Mouse (Mus musculus) heart, adult 2 months (tissue): ENCODE data around the gene Fopnl. TPM values are rescaled to one million over a fixed set of nuclear protein-coding genes. Genes with fewer than 3 reads are reported as not detected.

ENCODE experiments used
- DNase-seq, 2 experiments: peaks; one replicate each; pipeline ENCODE4 v3.0.0; 2021
- H3K27ac ChIP-seq: fragments of 200-600 bp; 2 replicates; pipeline ENCODE4 v1.8.1; 2022
- H3K27me3 ChIP-seq: fragments of 200-500 bp; 2 replicates; pipeline ENCODE4 v1.6.1; 2012; ENCODE audit warnings: mild to moderate bottlenecking, low read length, inconsistent platforms, mixed read lengths; ENCODE audit not compliant: control insufficient read depth, insufficient read depth
- H3K36me3 ChIP-seq: fragments of 200-500 bp; 2 replicates; pipeline ENCODE4 v1.6.1; 2012; ENCODE audit warnings: low read length, inconsistent platforms; ENCODE audit not compliant: control insufficient read depth, insufficient read depth
- H3K4me1 ChIP-seq: fragments of 200-500 bp; 2 replicates; pipeline ENCODE4 v1.6.1; 2011; ENCODE audit warnings: low read length; ENCODE audit not compliant: control insufficient read depth, insufficient read depth
- H3K4me3 ChIP-seq: fragments of 200-600 bp; 2 replicates; pipeline ENCODE4 v1.8.1; 2022
- H3K79me2 ChIP-seq: fragments of 200-500 bp; replicated peaks from 2 replicates; pipeline ENCODE4 v1.6.1; 2012; ENCODE audit warnings: mild to moderate bottlenecking, inconsistent platforms, low read length, moderate library complexity, mixed read lengths; ENCODE audit not compliant: control insufficient read depth, insufficient read depth
- H3K9ac ChIP-seq: fragments of 200-500 bp; 2 replicates; pipeline ENCODE4 v1.6.1; 2012; ENCODE audit warnings: low read depth, mild to moderate bottlenecking, control low read depth, inconsistent platforms, low read length, mixed read lengths
- CTCF ChIP-seq: fragments of 200-600 bp; IDR thresholded peaks from 2 replicates; pipeline ENCODE4 v1.8.1; 2022; ENCODE audit warnings: antibody characterized with exemption, mild to moderate bottlenecking, moderate library complexity
- EP300 ChIP-seq: fragments of 200-500 bp; IDR thresholded peaks from 2 replicates; pipeline ENCODE4 v1.6.1; 2011; ENCODE audit warnings: low read depth, low read length, control low read depth; ENCODE audit not compliant: insufficient read depth
- POLR2A ChIP-seq: fragments of 200-500 bp; IDR thresholded peaks from 2 replicates; pipeline ENCODE4 v1.6.1; 2011; ENCODE audit warnings: mild to moderate bottlenecking, low read depth, low read length, control low read depth; ENCODE audit not compliant: insufficient read depth
- WGBS: fragments of 180-500 bp; shearing (Covaris S2); methylation state at CpG from one replicate; pipeline ENCODE4 v1.1.7; 2018; 5-methylcytosine and 5-hydroxymethylcytosine counted together
- intact Hi-C: fragments of 180-260 bp; cut with DNase I; formaldehyde crosslinking; loops from one replicate; pipeline ENCODE4 v1.15.1; 2025
- polyA plus RNA-seq: library from polyadenylated mRNA; depleted of rRNA; stranded (reverse); fragments of >200 nt; gene quantifications from 2 replicates; pipeline ENCODE4 v1.2.3, GENCODE M21; 2012
- total RNA-seq, 2 experiments: library from RNA; stranded (reverse); gene quantifications; 2 replicates each; pipeline ENCODE4 v1.2.3; 2021

Gene Fopnl
- total and polyA plus RNA-seq, 3 experiments = 56.8 to 63.9 (median 58.9) TPM

DNA sequence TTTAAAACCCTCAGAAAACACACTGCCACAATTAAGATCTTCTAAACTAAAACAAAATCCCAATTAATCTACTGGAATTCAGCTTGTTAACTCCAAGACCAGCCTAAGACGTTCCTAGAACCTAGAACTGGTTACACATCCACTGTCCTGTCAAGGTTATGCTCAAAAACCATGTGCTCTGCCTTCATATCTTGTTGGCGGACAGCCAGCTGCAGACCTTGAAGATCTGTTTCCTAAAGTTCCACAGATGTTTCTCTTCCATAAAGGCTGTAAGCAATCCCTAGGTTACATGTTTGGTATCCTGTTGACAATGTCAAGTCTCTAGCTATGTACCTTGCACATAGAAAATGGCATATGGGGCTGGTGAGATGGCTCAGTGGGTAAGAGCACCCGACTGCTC lies 12.4 kb downstream of the Fopnl start:
- no peak for DNase-seq
- WGBS = 76% methylated on average over 3 of the region's 3 CpGs
- no peak overlapping the region for H3K27ac ChIP-seq
- no peaks in the 10 kb centered on the region; the same call in none of the 2 replicates for H3K4me1 ChIP-seq
- H3K27me3 ChIP-seq = no peaks in the 10 kb centered on the region
- H3K9ac ChIP-seq = no peak overlapping the region
- H3K79me2 ChIP-seq = no peaks in the 10 kb centered on the region; the same call in 1 of the 2 replicates
- intact Hi-C loops = loop anchor here (5.0 kb wide), 1 partner anchor 67 kb away; no protein-coding TSS in a partner anchor
- peaks cover 15% of the 10 kb centered on the region for H3K36me3 ChIP-seq
- TF ChIP-seq EP300 (no peak), CTCF (no peak), POLR2A (no peak)
- no peak overlapping the region for H3K4me3 ChIP-seq

DNA sequence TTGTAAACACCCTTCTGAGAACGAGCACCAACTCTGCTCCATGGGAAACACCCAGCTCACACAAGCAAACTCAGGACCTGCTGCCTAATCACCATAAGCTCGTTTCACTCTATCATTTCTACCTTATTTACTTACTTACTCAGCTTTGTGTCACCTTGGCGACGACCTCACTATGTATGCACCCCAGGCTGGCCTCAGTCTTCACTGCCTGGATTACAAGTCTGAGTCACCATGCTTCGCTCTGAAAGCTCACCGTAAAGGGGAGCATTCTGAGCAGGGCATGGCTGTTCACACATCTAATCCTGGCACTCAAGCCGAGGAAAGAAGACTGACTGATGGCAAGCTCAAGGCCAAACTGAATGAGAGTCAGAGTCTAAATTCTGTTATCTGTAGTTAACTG lies 13.5 kb downstream of the Fopnl start:
- 61% methylated on average over 7 of the region's 7 CpGs for WGBS
- H3K4me3 ChIP-seq = no peak overlapping the region

DNA sequence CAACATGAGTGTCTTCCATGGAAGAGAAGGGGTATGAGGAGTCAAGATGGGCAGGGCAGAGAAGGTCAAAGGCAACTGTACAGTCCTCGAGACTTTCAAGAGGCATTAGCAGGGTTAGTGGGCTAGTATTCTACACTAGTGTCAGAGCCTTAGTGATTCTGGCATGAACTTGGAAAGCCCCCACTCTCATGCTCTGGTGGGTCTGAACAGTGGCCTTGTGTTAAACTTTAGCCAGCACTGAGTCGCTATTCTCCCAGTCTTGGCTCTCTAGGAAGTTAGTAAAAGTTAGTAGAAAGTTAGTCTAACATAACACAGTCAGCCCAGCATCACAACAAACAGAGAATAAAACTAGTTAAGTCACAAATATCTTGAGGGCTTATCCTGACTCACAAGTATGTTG lies 14.1 kb downstream of the Fopnl start:
- H3K36me3 ChIP-seq = peaks cover 12% of the 10 kb centered on the region
- H3K9ac ChIP-seq = no peak overlapping the region
- WGBS = 87% methylated on average over 2 of the region's 2 CpGs
- H3K79me2 ChIP-seq = no peaks in the 10 kb centered on the region; the same call in 1 of the 2 replicates
- H3K4me3 ChIP-seq = no peak overlapping the region
- DNase-seq = no peak
- H3K27me3 ChIP-seq = no peaks in the 10 kb centered on the region
- no peak for TF ChIP-seq EP300
- TF ChIP-seq POLR2A = no peak
- TF ChIP-seq CTCF = no peak
- H3K4me1 ChIP-seq = no peaks in the 10 kb centered on the region; the same call in none of the 2 replicates
- intact Hi-C loops = no loop called here
- H3K27ac ChIP-seq = no peak overlapping the region

More for the DNA sequence above, 13.5 kb downstream of the Fopnl start:
- Histone ChIP-seq H3K36me3 (peaks cover 12% of the 10 kb centered on the region), H3K4me1 (no peaks in the 10 kb centered on the region; the same call in none of the 2 replicates), H3K9ac (no peak overlapping the region), H3K79me2 (no peaks in the 10 kb centered on the region; the same call in 1 of the 2 replicates), H3K27ac (no peak overlapping the region), H3K27me3 (no peaks in the 10 kb centered on the region)
- intact Hi-C loops = no loop called here
- DNase-seq = no peak
- no peak for TF ChIP-seq EP300
- no peak for TF ChIP-seq POLR2A
- TF ChIP-seq CTCF = no peak

DNA sequence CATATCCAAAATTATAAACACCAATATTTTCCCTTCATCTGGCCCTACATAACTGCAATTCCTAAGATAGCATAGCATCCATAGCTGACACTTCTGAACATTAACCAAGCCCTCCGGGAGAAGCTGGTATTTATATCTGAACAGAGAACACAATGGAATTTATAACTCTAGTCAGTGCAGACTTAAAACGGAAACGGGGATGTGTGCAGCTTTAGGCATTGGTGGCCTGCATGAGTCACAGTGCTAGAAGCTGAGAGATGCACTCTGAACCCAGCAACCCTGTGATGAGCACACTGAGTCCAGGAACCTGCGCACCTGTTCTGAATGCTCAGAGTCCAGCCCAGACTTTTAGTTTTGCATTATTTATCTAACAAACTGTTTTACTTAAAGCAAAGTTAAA lies 18.7 kb downstream of the Fopnl start:
- TF ChIP-seq POLR2A = no peak
- no peak for TF ChIP-seq CTCF
- TF ChIP-seq EP300 = no peak
- Histone ChIP-seq H3K27me3 (no peaks in the 10 kb centered on the region), H3K4me3 (no peak overlapping the region), H3K9ac (no peak overlapping the region), H3K4me1 (no peaks in the 10 kb centered on the region), H3K27ac (no peak overlapping the region), H3K36me3 (no peaks in the 10 kb centered on the region), H3K79me2 (no peaks in the 10 kb centered on the region)
- 59% methylated on average over 4 of the region's 4 CpGs for WGBS
- intact Hi-C loops = no loop called here
- DNase-seq = no peak

DNA sequence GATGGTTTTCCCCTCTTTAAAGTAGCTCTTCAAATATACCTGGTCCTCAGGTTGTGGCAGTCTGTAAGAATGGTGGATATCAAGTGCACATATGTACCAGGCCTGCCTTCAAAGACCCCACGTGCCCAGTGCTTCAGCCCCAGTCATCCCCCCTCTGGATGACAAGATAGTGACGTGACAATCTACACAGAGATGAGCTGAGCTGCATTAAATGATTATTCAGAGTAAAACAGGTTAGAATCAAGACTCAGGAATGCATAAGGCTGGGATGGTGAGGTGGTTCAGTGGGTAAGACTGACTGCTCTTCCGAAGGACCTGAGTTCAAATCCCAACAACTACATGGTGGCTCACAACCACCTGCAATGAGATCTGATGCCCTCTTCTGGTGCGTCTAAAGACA lies 19.5 kb downstream of the Fopnl start:
- TF ChIP-seq CTCF (no peak), EP300 (no peak), POLR2A (no peak)
- WGBS = 92% methylated on average over 4 of the region's 4 CpGs
- no peak overlapping the region for H3K9ac ChIP-seq
- intact Hi-C loops = no loop called here
- H3K36me3 ChIP-seq = no peaks in the 10 kb centered on the region
- H3K27ac ChIP-seq = no peak overlapping the region
- H3K4me3 ChIP-seq = no peak overlapping the region
- no peaks in the 10 kb centered on the region for H3K4me1 ChIP-seq
- no peaks in the 10 kb centered on the region for H3K27me3 ChIP-seq
- DNase-seq = no peak
- H3K79me2 ChIP-seq = no peaks in the 10 kb centered on the region

DNA sequence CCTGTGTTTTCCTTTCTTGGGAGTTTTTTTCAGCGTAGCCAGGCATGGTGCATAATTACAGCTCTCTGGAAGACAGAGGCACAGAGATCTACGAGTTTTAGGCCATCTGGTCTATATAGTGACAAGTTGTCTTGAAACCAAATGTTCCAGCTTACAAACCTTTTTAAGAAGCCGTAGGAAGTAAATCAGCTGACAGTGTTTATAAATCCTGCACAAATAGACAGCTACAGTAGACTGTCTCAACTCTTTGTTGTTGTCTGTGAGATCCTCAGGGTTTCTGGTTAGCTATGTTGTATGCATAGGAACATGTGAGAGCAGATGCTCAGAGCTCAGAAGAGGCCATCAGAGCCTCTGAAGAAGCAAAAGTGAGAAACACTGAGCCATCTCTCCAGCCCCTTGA lies 20.1 kb downstream of the Fopnl start:
- no peaks in the 10 kb centered on the region for H3K27me3 ChIP-seq
- WGBS = 73% methylated on average over 3 of the region's 3 CpGs
- no peak overlapping the region for H3K9ac ChIP-seq
- no peaks in the 10 kb centered on the region for H3K36me3 ChIP-seq
- no peaks in the 10 kb centered on the region for H3K79me2 ChIP-seq
- TF ChIP-seq CTCF (no peak), EP300 (no peak)
- DNase-seq = no peak
- no peak overlapping the region for H3K4me3 ChIP-seq
- no peaks in the 10 kb centered on the region for H3K4me1 ChIP-seq
- H3K27ac ChIP-seq = no peak overlapping the region
- intact Hi-C loops = no loop called here
